Mouse (Mus musculus): Measurements from ENCODE around the gene Cercam. TPM values are rescaled to one million over a fixed set of nuclear protein-coding genes. Genes with fewer than 3 reads are reported as not detected.
"Not testable (repeated sequence)": the region's sequence is repeated elsewhere in the genome, so short reads cannot be mapped to it uniquely, and the experiment has no call there.

Cercam gene
- total RNA-seq, 2 experiments from 2014 or later = 36.4 to 44.9 TPM

DNA sequence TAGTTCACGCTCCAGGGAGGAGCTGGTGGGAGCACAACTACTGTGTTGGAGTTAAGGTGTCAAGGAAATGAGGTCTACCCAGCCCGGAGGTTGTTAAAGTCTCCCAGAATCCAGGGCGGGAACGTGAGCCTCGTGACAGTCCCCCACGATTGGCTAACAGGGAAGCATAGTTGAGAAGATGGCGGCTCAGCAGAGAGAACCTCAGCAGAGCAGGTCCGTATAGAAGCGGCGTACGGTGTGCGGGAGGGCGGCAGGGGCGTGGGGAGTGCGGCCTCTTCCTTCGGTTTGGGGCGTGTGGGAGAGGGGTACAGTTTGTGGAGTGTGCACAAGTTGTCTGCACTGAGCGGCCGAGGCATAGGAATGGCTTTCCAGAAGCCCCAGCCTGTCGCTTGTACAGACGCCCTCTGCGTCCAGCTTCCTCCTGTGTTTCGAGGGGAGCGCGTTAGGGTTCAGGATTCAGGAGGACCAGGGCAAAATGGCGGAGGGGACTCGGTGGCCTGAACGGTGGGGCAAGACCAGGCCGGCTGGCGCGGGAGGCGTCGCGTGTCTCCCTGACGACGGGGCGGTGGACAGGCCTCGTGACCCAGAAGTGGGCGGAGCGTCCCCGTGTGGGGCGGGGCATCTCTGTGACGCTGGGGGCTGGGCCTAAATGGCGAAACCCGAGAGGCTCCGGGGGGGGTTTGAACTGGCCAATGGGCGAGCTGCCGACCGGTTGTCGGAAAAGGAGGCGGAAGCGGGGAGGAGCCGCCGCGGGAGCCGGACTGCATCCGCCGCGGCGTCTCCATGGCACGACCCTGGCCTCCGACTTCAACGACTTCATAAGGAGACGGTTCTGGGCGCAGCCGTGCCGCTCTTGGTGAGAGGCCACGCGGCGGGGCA lies 20.3 kb downstream of the Cercam start, which contains the start of gene Odf2:
Odf2 (plus strand) TSS at position 156 of the 879 bp plus-strand sequence.
- ATAC-seq (replicated peaks; ENCODE audit: low FRiP score, poor library complexity, severe bottlenecking) = peak; percentile 83

DNA sequence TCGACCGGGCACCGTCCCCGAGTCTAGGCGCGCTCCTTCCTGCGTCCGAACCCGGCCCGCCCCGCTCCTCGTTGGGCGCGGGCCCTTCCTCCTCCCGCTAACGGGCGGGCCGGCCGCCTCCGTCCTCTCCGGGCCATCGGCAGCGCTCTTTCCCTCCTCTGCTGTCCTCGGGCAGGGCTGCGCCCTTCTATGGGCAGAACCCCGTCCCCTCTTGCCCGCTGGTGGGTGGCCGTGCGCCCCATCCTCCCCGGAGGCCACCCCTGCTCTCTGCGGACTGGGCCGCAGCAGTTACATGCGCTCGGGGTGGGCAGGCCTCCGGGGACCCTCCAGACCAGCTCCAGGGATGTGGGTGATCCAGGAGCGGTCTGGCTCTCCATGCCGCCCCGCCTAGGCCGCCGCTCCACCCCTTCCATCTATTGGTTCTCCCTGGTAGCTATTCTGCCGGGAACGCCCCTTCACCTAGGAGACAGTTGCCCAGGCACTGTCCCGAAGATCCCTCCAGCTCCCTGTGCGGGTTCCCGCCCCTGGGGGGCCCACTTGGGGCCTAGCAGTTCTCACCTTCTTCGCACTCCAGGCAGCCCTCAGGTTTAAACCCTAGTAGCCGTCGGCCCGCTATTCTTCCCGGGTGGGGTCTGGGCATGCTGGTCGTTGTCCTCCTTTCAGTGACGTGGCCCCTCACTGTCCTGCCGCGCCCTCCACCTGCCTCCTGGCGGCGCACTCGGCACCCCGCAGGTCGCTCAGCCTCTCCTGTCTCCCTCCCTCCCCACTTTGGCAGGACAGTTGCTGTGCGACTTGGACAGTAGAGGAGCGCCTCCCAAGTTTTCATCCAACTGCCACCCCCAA lies 21.2 kb downstream of the Cercam start:
- peak; percentile 86 for ATAC-seq (replicated peaks; ENCODE audit: low FRiP score, poor library complexity, severe bottlenecking)

DNA sequence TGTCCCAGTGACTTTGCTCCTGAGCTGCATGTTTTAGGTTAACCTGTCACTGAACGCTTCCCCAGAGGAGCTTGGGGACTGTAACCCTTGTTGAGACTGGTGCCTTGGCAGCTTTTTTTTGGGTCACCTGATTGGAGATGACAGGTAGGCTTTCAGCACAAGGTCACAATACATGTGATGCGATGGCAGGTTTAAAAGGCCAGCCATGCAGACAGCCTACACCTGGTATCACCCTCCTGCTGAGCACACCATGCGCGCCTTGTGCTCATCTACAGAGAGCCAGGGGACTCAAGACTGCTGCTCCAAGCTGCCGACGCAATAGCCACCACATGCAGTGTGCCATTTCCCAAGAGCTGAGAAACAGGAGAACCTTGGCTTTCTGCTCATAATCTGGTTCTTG lies 22.8 kb downstream of the Cercam start:
- ATAC-seq (replicated peaks; ENCODE audit: low FRiP score, poor library complexity, severe bottlenecking) = no peak

DNA sequence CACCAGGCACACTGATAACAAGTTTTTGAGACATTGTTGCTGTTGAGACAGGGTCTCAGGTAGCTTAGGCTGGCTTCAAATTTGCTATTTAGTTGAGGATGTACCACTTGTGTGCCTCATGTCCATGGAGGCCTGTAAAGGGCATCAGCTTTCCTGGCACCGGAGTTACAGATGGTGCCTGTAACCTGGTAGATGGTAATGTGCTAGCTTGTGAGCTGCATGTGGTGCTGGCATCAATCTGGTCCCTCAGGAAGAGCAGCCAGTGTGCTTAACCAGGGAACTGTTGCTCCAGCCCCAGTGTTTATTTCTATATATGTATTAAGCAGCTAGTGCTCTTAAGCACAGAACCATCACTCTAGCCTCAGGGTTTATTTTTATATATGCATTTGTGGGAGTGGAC lies 27.1 kb downstream of the Cercam start:
- no peak for ATAC-seq (replicated peaks; ENCODE audit: low FRiP score, poor library complexity, severe bottlenecking)

DNA sequence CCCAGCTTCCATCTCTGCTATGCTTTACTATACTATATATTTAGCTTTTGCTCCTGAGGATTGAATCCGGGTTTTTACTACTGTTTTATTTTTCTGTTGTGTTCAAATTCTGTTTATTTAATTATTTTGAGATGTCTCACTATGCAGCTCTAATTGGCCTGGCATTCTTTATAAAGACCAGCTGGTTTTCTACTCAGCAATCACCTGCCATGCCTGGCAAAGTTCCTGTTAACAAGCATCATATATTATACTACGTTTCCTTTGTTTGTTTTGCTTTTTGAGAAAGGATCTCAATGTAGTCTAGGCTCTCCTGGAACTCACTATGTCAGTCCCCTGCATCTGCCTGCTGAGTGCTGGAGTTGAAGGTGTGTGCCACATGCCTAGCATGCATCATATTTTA lies 28.4 kb downstream of the Cercam start:
- ATAC-seq (replicated peaks; ENCODE audit: low FRiP score, poor library complexity, severe bottlenecking) = no peak

DNA sequence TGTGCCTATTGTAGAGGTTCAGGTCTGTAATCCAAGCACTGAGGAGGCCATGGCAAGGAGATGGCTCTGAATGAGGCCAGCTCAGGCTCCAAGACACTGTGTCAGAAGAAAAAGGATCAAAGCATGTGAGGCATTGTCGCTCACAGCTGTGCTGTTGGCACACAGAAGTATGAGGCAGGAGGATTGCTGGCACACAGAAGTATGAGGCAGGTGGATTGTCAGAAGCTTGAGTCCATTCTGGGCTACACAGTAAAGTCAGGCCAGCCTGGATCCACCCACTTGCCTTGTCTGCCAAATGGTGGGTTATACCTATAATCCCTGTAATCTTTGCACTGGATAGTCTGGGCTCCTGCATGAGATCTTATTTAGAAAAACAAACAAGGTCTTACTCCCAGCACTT lies 29.1 kb downstream of the Cercam start:
- ATAC-seq (replicated peaks; ENCODE audit: low FRiP score, poor library complexity, severe bottlenecking) = no peak

DNA sequence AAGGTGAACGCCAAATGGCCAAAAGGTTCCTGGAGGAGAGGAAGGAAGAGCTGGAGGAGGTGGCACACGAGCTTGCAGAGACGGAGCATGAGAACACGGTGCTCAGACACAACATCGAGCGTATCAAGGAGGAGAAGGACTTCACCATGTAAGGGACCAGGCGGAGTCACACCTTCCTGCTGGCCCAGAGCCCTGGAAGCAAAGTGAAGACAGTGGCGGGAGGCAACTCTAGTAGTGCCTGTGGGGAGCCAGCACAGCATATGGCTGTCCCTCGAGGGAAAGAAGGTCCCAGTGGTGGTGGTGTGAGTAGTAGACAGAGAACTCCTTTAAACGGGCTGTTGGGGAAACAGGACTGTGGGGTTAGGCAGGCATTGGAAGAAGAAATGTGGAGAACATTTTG lies 33.2 kb downstream of the Cercam start:
- ATAC-seq (replicated peaks; ENCODE audit: low FRiP score, poor library complexity, severe bottlenecking) = no peak

DNA sequence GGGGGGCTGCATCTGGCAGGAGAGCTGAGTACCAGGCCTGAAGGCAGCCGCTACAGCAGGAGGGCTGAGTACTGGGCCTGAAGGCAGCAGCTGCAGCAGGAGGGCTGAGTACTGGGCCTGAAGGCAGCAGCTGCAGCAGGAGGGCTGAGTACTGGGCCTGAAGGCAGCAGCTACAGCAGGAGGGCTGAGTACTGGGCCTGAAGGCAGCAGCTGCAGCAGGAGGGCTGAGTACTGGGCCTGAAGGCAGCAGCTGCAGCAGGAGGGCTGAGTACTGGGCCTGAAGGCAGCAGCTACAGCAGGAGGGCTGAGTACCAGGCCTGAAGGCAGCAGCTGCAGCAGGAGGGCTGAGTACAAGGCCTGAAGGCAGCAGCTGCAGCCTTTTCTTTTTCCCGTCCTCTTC lies 39.2 kb downstream of the Cercam start:
- ATAC-seq (replicated peaks; ENCODE audit: low FRiP score, poor library complexity, severe bottlenecking) = not testable (repeated sequence)

DNA sequence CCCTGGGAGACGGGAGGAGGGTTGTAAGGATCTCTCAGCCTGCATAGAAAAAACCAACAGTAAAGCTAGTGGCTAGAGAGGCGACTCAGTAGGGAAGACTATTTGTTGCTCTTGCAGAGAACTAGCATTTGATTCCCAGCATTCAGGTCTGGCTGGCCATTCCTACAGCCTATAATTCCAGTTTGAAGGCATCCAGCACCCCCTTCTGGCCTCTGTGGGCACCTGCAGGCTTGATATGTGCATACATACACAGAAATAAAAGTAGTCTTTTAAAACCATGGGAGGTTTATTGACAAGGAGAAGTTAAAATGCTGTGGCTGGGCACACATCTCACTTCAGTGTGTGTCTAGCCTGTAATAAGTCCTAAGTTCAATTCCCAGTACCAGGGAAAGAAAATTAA lies 41.1 kb downstream of the Cercam start:
- peak; percentile 80 for ATAC-seq (replicated peaks; ENCODE audit: low FRiP score, poor library complexity, severe bottlenecking)

DNA sequence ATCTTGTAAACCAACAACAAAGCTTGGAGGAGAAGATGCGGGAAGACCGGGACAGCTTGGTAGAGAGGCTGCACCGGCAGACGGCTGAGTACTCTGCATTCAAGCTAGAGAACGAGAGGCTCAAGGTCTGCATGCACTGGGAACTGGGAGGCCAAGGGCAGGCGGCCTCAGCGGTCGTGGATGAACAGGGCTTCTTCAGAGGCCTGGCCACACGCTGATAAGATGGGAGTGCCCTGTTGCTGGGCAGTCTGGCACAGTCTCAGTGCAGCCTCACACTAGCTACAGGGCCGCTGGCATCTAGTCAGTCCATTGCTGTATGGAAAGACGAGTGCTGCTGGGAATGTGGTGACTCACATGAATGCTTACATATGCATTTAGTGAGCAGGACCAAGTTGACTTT lies 48.7 kb downstream of the Cercam start:
- peak; percentile 98 for ATAC-seq (replicated peaks; ENCODE audit: low FRiP score, poor library complexity, severe bottlenecking)

DNA sequence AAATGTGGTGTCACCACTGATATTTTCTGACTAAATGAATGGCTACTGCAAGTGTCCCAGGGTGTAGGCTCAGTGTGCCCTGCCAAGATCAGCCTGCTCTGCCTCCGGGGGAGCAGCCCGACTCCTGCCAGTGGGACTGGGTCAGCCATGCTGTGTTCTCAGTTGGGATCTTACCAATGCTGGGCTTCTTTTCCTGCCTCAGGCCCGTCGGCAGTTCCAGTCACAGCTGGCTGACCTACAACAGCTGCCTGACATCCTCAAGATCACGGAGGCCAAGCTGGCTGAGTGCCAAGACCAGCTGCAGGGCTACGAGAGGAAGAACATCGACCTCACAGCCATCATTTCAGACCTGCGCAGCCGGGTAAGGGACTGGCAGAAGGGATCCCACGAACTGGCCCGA lies 53.0 kb downstream of the Cercam start:
- ATAC-seq (replicated peaks; ENCODE audit: low FRiP score, poor library complexity, severe bottlenecking) = no peak

DNA sequence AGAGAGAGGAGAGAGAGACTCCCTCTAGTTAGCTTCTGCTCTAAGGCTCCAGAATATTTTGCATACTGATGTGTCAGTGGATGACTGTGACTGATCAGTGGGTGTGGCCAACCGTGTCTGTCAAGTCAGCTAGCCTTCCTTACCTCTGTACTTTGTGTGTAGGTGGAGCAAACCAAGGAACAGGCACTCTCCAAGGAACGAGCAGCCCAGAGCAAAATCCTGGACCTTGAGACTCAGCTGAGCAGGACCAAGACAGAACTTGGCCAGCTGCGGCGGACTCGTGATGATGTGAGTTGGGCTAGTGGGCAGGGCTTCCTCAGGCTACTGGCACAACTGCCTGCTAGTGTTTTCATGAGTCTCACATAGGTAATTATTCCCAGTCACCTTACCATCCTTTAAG lies 57.6 kb downstream of the Cercam start:
- no peak for ATAC-seq (replicated peaks; ENCODE audit: low FRiP score, poor library complexity, severe bottlenecking)

DNA sequence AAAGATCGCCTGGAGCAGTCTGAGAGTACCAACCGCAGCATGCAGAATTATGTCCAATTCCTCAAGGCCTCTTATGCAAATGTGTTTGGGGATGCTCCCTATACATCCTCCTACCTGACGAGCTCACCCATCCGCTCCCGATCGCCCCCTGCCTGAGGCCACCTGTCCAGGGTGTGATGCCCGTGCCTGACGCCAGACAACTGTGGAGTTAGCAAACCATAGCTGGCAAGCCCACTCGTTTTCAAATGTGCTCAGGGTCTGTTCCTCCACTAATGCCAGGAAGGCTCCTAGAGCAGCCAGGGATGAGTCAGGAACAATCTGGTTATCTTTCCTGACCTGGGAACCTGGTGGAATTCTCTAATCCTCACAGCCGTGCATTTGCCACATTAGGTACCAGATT lies 61.5 kb downstream of the Cercam start:
- no peak for ATAC-seq (replicated peaks; ENCODE audit: low FRiP score, poor library complexity, severe bottlenecking)

DNA sequence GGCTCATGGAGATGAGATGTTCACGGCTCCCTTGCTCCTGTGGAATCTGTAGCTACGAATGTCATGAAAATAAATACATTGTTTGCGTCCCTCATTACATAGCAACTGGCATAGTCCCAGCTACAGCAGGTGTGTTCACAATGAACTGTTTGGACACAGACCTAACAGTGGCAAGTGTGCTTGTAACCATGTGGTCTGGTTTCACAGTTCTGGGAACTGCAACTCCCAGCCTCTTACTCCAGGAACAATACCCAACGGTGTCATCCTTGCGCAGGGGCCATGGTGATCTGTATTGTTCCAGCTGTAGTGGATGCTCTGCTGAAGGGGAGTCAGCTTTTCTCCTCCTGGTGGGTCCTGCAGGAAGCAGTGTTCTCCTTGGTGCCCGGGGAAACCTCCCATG lies 62.2 kb downstream of the Cercam start:
- no peak for ATAC-seq (replicated peaks; ENCODE audit: low FRiP score, poor library complexity, severe bottlenecking)

Other genes with a start within 250 kb of the Cercam start
- gene Rapgef1, start 249.4 kb upstream of the Cercam start, total RNA-seq (2015; ENCODE audit: low replicate concordance) = 8.4 and 9.7 TPM in 2 replicates
- 19.0 and 22.6 TPM in 2 replicates for gene Rapgef1, start 249.4 kb upstream of the Cercam start, total RNA-seq (2017; ENCODE audit: low replicate concordance)
- gene Gm13420, start 117.5 kb upstream of the Cercam start, total RNA-seq (2015; ENCODE audit: low replicate concordance) = not detected in 2 replicates
- not detected in 2 replicates for gene Gm13420, start 117.5 kb upstream of the Cercam start, total RNA-seq (2017; ENCODE audit: low replicate concordance)
- gene Gm13547, start 109.9 kb upstream of the Cercam start, total RNA-seq (2015; ENCODE audit: low replicate concordance) = not detected in 2 replicates
- not detected in 2 replicates for gene Gm13547, start 109.9 kb upstream of the Cercam start, total RNA-seq (2017; ENCODE audit: low replicate concordance)
- gene Coq4, start 81.7 kb upstream of the Cercam start, total RNA-seq (2015; ENCODE audit: low replicate concordance) = 2.2 TPM in 1 of 2 replicates, not detected in the other
- gene Coq4, start 81.7 kb upstream of the Cercam start, total RNA-seq (2017; ENCODE audit: low replicate concordance) = 2.6 and 6.1 TPM in 2 replicates
- 10.8 and 14.7 TPM in 2 replicates for gene Trub2, start 80.7 kb upstream of the Cercam start, total RNA-seq (2015; ENCODE audit: low replicate concordance)
- 17.4 and 27.7 TPM in 2 replicates for gene Trub2, start 80.7 kb upstream of the Cercam start, total RNA-seq (2017; ENCODE audit: low replicate concordance)
- gene Slc27a4, start 66.5 kb upstream of the Cercam start, total RNA-seq (2015; ENCODE audit: low replicate concordance) = 2.5 and 4.6 TPM in 2 replicates
- gene Slc27a4, start 66.5 kb upstream of the Cercam start, total RNA-seq (2017; ENCODE audit: low replicate concordance) = 1.4 and 2.0 TPM in 2 replicates
- 13.7 and 26.8 TPM in 2 replicates for gene Urm1, start 49.1 kb upstream of the Cercam start, total RNA-seq (2015; ENCODE audit: low replicate concordance)
- gene Urm1, start 49.1 kb upstream of the Cercam start, total RNA-seq (2017; ENCODE audit: low replicate concordance) = 4.5 and 4.6 TPM in 2 replicates
- gene Odf2, start 20.1 kb downstream of the Cercam start, total RNA-seq (2015; ENCODE audit: low replicate concordance) = 168 and 212 TPM in 2 replicates
- 352 and 377 TPM in 2 replicates for gene Odf2, start 20.1 kb downstream of the Cercam start, total RNA-seq (2017; ENCODE audit: low replicate concordance)
- 15.5 and 39.8 TPM in 2 replicates for gene Gle1, start 66.3 kb downstream of the Cercam start, total RNA-seq (2015; ENCODE audit: low replicate concordance)
- 41.2 and 47.4 TPM in 2 replicates for gene Gle1, start 66.3 kb downstream of the Cercam start, total RNA-seq (2017; ENCODE audit: low replicate concordance)
- 33.5 and 34.6 TPM in 2 replicates for gene Sptan1, start 96.4 kb downstream of the Cercam start, total RNA-seq (2015; ENCODE audit: low replicate concordance)
- gene Sptan1, start 96.4 kb downstream of the Cercam start, total RNA-seq (2017; ENCODE audit: low replicate concordance) = 16.2 and 17.8 TPM in 2 replicates
- gene Wdr34, start 179.7 kb downstream of the Cercam start, total RNA-seq (2015; ENCODE audit: low replicate concordance) = 2.1 and 3.2 TPM in 2 replicates
- gene Wdr34, start 179.7 kb downstream of the Cercam start, total RNA-seq (2017; ENCODE audit: low replicate concordance) = 0.26 TPM in 1 of 2 replicates, not detected in the other
- gene Set, start 188.2 kb downstream of the Cercam start, total RNA-seq (2015; ENCODE audit: low replicate concordance) = 56.2 and 60.5 TPM in 2 replicates
- 155 and 219 TPM in 2 replicates for gene Set, start 188.2 kb downstream of the Cercam start, total RNA-seq (2017; ENCODE audit: low replicate concordance)
- not detected in 2 replicates for gene Pkn3, start 208.5 kb downstream of the Cercam start, total RNA-seq (2015; ENCODE audit: low replicate concordance)
- gene Pkn3, start 208.5 kb downstream of the Cercam start, total RNA-seq (2017; ENCODE audit: low replicate concordance) = not detected in 2 replicates
- 8.6 and 13.4 TPM in 2 replicates for gene Zdhhc12, start 224.5 kb downstream of the Cercam start, total RNA-seq (2015; ENCODE audit: low replicate concordance)
- 2.3 and 4.0 TPM in 2 replicates for gene Zdhhc12, start 224.5 kb downstream of the Cercam start, total RNA-seq (2017; ENCODE audit: low replicate concordance)